Mouse (Mus musculus): ENCODE results near the gene Mbnl2. TPM values are rescaled to one million over a fixed set of nuclear protein-coding genes. Genes with fewer than 3 reads are reported as not detected.

Mbnl2 gene
- total and polyA plus RNA-seq, 3 experiments, result 23.8 to 28.9 (median 23.9) TPM

DNA sequence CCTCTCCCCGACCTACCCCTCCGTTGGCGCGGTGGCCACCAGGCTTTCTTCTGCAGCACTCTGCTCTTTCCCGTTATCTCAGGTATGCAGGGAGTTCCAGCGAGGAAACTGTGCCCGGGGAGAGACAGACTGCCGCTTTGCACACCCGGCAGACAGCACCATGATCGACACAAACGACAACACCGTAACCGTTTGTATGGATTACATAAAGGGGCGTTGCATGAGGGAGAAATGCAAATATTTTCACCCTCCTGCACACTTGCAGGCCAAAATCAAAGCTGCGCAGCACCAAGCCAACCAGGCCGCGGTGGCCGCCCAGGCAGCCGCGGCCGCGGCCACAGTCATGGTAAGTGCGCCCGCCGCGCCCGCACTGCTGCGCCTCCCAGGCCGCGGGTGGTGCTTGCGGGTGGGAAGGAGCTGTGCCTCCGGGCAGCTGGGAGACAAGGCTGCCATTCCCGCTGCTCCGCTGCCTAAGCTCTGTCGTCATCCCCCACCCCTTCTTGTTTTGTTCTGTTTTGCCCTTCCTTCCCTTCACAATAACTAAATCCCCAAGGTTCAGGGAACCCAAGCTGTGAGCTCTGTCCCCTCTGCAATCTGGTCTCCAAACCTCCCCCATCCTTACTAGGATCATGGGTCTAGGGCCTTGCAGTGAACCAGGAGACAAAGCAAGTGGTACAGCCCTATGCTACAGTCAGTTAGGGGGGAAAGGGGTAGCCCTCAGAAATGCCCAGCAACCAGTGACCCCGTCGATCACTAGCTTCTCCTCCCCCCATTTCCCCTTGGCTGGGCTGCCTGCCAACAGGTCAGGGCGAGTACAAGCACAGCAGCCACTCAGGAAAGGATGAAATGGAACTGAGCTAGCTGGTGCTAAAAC lies 113.6 kb downstream of the Mbnl2 start:
- dilution Hi-C loops (cut with MboI; ENCODE audit: extremely low pct_ligation_motif_present, extremely low pct_unique_long_range_greater_than_20kb, low sequenced_read_pairs), result no loop called here
- no peak overlapping the region for H3K9ac ChIP-seq (ENCODE audit: insufficient read depth, low read depth)
- no peak for DNase-seq (ENCODE audit: extremely low read depth)
- H3K4me1 ChIP-seq (ENCODE audit: control insufficient read depth in 1 of 2, insufficient read depth in 2 of 2), result no peaks in the 10 kb centered on the region
- in situ Hi-C loops (cut with MboI; ENCODE audit: low pct_ligation_motif_present, low pct_unique_long_range_greater_than_20kb, low sequenced_read_pairs), result no loop called here
- H3K27ac ChIP-seq (ENCODE audit: insufficient read depth, low read depth), result no peak overlapping the region
- no peak overlapping the region for H3K4me2 ChIP-seq (ENCODE audit: insufficient read depth, low read depth, poor library complexity, severe bottlenecking)
- H3K79me2 ChIP-seq (replicated peaks; ENCODE audit: control insufficient read depth, extremely low read depth, insufficient read depth, poor library complexity, severe bottlenecking), result no peaks in the 10 kb centered on the region
- H3K27me3 ChIP-seq (replicated peaks), result no peaks in the 10 kb centered on the region
- H3K9me3 ChIP-seq (replicated peaks; ENCODE audit: low read length), result peaks cover 15% of the 10 kb centered on the region
- TF ChIP-seq RAD21 (IDR thresholded peaks at IDR 0.05; ENCODE audit: low read depth, low read length) (no peak), TCF12 (IDR thresholded peaks at IDR 0.05; ENCODE audit: low read depth, low read length) (no peak)
- H3K36me3 ChIP-seq (replicated peaks in 1 of 2; ENCODE audit: control insufficient read depth in 1 of 2, insufficient read depth in 1 of 2, low read length in 1 of 2), result peaks cover 28 to 72% of the 10 kb centered on the region in 2 experiments
- no peak overlapping the region for H3K4me3 ChIP-seq (replicated peaks in 1 of 3; ENCODE audit: low read depth in 2 of 3, low read length in 2 of 3, poor library complexity in 1 of 3)

DNA sequence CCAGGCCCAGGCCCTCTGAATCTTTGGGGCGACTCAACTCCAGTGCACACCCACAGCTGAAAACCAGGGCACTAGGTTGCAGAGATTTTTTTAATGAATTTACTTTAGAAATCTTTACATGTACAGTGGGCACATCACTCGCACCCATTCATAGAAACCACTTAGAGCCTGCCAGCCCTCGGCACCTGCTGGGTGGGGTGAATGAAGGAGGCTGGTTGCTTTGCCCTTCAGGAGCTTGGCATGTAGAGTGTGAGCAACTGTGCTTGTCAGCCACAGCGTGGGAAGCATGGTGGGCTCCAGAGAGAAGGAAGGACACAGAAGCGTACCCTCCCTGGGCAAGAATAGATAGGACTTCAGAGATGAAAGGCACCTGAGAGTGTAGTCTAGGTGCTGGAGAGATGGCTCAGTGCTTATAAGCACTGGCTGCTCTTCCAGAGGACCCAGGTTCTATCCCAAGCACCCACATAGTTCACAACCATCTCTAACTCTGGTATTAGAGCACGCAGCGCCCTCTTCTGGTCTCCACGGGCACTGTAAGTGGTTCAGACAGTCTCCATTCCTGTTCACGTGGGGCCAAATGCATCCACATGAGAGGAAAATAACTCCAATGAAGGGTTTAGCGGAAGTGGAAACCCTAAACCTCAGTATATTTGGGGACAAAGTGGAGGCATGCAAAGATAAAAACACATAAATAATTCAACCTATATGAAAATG lies 114.9 kb downstream of the Mbnl2 start:
- no peak overlapping the region for H3K4me2 ChIP-seq (ENCODE audit: insufficient read depth, low read depth, poor library complexity, severe bottlenecking)
- dilution Hi-C loops (cut with MboI; ENCODE audit: extremely low pct_ligation_motif_present, extremely low pct_unique_long_range_greater_than_20kb, low sequenced_read_pairs) (no loop called here), in situ Hi-C loops (cut with MboI; ENCODE audit: low pct_ligation_motif_present, low pct_unique_long_range_greater_than_20kb, low sequenced_read_pairs) (loop anchor here (10.0 kb wide), 1 partner anchor 116 kb away; the partner anchor contains the start of gene Mbnl2)
- no peak overlapping the region for H3K9ac ChIP-seq (ENCODE audit: insufficient read depth, low read depth)
- H3K9me3 ChIP-seq (replicated peaks; ENCODE audit: low read length), result peaks cover 15% of the 10 kb centered on the region
- H3K4me3 ChIP-seq (replicated peaks in 1 of 3; ENCODE audit: low read depth in 2 of 3, low read length in 2 of 3, poor library complexity in 1 of 3), result no peak overlapping the region
- H3K79me2 ChIP-seq (replicated peaks; ENCODE audit: control insufficient read depth, extremely low read depth, insufficient read depth, poor library complexity, severe bottlenecking), result no peaks in the 10 kb centered on the region
- DNase-seq (ENCODE audit: extremely low read depth), result no peak
- no peak overlapping the region for H3K27ac ChIP-seq (ENCODE audit: insufficient read depth, low read depth)
- TF ChIP-seq NELFE (IDR thresholded peaks at IDR 0.05; ENCODE audit: low read depth, low read length) (no peak), CHD2 (IDR thresholded peaks at IDR 0.05; ENCODE audit: low read length) (no peak), MYC (IDR thresholded peaks at IDR 0.05; ENCODE audit: low read depth, low read length) (no peak), SMC3 (IDR thresholded peaks at IDR 0.05; ENCODE audit: low read depth, low read length) (peak; percentile 12), IRF4 (IDR thresholded peaks at IDR 0.05; ENCODE audit: low read depth, low read length) (no peak), GABPA (IDR thresholded peaks at IDR 0.05; ENCODE audit: insufficient replicate concordance, low read depth, low read length) (no peak), MAX (IDR thresholded peaks at IDR 0.05; ENCODE audit: low read length) (no peak), RAD21 (IDR thresholded peaks at IDR 0.05; ENCODE audit: low read depth, low read length) (peak; percentile 14), PAX5 (IDR thresholded peaks at IDR 0.05; ENCODE audit: low read length) (no peak), MAZ (IDR thresholded peaks at IDR 0.05; ENCODE audit: low read depth, low read length) (no peak), BHLHE40 (IDR thresholded peaks at IDR 0.05; ENCODE audit: low read depth, low read length) (no peak), CTCF (conservative IDR thresholded peaks at IDR 0.05 in 1 of 2, IDR thresholded peaks at IDR 0.05 in 1 of 2; ENCODE audit: low read depth in 2 of 2, low read length in 2 of 2) (peak; percentile 14 to 29; a peak in 2 of 4 replicates)
- H3K36me3 ChIP-seq (replicated peaks in 1 of 2; ENCODE audit: control insufficient read depth in 1 of 2, insufficient read depth in 1 of 2, low read length in 1 of 2), result peaks cover 28 to 68% of the 10 kb centered on the region in 2 experiments
- H3K4me1 ChIP-seq (ENCODE audit: control insufficient read depth in 1 of 2, insufficient read depth in 2 of 2), result peaks cover 0 to 6% of the 10 kb centered on the region in 2 experiments; a peak in 1 of 4 replicates
- no peaks in the 10 kb centered on the region for H3K27me3 ChIP-seq (replicated peaks)

All from CH12.LX (cell line).